Mouse (Mus musculus): ENCODE measurements at regions not wholly inside any gene's neighbourhood (a gene's known extent, or its start where the extent isn't known, plus 50 kb on each side); places are given as distances from the start of the nearest gene placed in this dataset.

DNA sequence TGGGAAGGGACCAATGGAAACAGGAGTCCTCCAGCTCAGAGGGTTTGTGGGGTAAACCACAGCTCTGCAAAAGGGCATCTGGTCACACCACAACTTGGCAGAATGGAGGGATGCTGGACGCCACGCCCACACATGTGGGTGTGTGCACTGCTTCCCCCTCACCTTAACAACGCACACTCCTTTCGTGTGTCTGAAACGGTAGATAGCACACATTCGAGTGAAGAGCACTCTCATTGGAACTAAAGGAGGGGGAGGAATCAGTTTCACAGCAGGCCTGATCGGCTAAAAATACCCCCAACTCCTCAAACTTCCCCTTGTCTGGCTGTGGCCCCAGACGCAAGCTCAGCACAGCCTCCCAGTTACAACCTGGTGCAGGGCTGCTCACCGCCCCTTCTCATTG, 118.3 kb upstream of the Klf14 start:
- H3K4me2 ChIP-seq (replicated peaks; ENCODE audit: low read depth, low read length), result no peak overlapping the region
- H3K4me3 ChIP-seq (ENCODE audit: low read length), result no peak overlapping the region
- 49% methylated on average over 9 of the region's 9 CpGs for whole genome bisulfite sequencing
- no peak overlapping the region for H3K9ac ChIP-seq (ENCODE audit: low read depth, low read length)
- H3K36me3 ChIP-seq (ENCODE audit: control insufficient read depth, insufficient read depth, low read length), result no peaks in the 10 kb centered on the region
- ATAC-seq (ENCODE audit: low FRiP score, low TSS enrichment), result no peak
- H3K9me3 ChIP-seq (ENCODE audit: control insufficient read depth, low read length), result no peaks in the 10 kb centered on the region
- 0 out of 2 replicates have a peak, but pooled peaks cover 1% of the 10 kb centered on the region for H3K4me1 ChIP-seq (ENCODE audit: control insufficient read depth, insufficient read depth, low read length)
- no peak overlapping the region for H3K27ac ChIP-seq (ENCODE audit: low read depth, low read length)
- no peaks in the 10 kb centered on the region for H3K27me3 ChIP-seq (ENCODE audit: control insufficient read depth, insufficient read depth, low read length)

GRCm38 (mm10) chr6:31077779-31078178, 118.9 kb upstream of the Klf14 start:
- Histone ChIP-seq H3K27me3 (ENCODE audit: control insufficient read depth, insufficient read depth, low read length) (no peaks in the 10 kb centered on the region), H3K4me2 (replicated peaks; ENCODE audit: low read depth, low read length) (no peak overlapping the region), H3K36me3 (ENCODE audit: control insufficient read depth, insufficient read depth, low read length) (no peaks in the 10 kb centered on the region), H3K9ac (ENCODE audit: low read depth, low read length) (no peak overlapping the region), H3K4me1 (ENCODE audit: control insufficient read depth, insufficient read depth, low read length) (0 out of 2 replicates have a peak, but pooled peaks cover 4% of the 10 kb centered on the region), H3K27ac (ENCODE audit: low read depth, low read length) (no peak overlapping the region), H3K4me3 (ENCODE audit: low read length) (no peak overlapping the region), H3K9me3 (ENCODE audit: control insufficient read depth, low read length) (no peaks in the 10 kb centered on the region)
- 68% methylated on average over 9 of the region's 9 CpGs for WGBS
- no peak for ATAC-seq (ENCODE audit: low FRiP score, low TSS enrichment)

- H3K9ac ChIP-seq (ENCODE audit: low read depth, low read length), result no peak overlapping the region
- H3K4me3 ChIP-seq (ENCODE audit: low read length), result no peak overlapping the region
- no peaks in the 10 kb centered on the region for H3K36me3 ChIP-seq (ENCODE audit: control insufficient read depth, insufficient read depth, low read length)
- no peaks in the 10 kb centered on the region for H3K9me3 ChIP-seq (ENCODE audit: control insufficient read depth, low read length)
- 81% methylated on average over 6 of the region's 6 CpGs for WGBS
- no peak overlapping the region for H3K27ac ChIP-seq (ENCODE audit: low read depth, low read length)
- ATAC-seq (ENCODE audit: low FRiP score, low TSS enrichment), result no peak
- 0 out of 2 replicates have a peak, but pooled peaks cover 4% of the 10 kb centered on the region for H3K4me1 ChIP-seq (ENCODE audit: control insufficient read depth, insufficient read depth, low read length)
- no peaks in the 10 kb centered on the region for H3K27me3 ChIP-seq (ENCODE audit: control insufficient read depth, insufficient read depth, low read length)
- H3K4me2 ChIP-seq (replicated peaks; ENCODE audit: low read depth, low read length), result no peak overlapping the region
Observed at GRCm38 (mm10) chr6:31078413-31078812, 119.5 kb upstream of the Klf14 start.

DNA sequence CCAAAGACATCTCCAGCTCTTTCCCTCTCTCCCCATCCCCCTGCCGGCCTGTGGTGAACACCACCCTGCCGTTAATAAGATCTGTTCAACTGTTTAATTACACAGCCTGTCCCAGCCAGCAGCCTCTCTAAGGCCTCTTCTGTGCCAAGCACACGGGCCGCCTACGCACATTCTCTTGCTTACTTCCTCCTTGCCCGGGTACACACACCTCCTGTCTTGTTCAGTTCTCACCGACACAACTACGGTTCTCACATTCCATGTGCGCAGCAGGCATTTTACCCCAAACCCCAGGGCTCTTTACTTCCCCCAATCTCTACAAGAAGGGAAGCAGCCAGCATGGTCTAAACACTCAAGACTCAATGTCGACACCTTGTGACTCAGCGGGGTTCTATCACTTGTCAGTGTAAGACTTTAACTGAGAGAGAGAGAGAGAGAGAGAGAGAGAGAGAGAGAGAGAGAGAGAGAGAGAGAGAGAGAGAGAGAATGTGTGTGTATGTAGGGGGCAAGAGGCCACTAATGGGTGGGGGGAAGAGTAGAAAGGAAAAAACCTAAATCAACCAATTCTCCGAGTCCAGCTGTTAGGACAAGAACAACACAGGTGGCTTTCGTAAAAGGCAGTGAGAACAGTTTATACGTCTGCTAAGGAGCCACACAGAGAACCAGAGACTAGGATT, 120.8 kb upstream of the Klf14 start:
- no peak for ATAC-seq (ENCODE audit: low FRiP score, low TSS enrichment)
- WGBS, result 52% methylated on average over 14 of the region's 14 CpGs
- H3K27ac ChIP-seq (ENCODE audit: low read depth, low read length), result no peak overlapping the region
- no peak overlapping the region for H3K4me3 ChIP-seq (ENCODE audit: low read length)
- H3K4me2 ChIP-seq (replicated peaks; ENCODE audit: low read depth, low read length), result no peak overlapping the region
- H3K4me1 ChIP-seq (ENCODE audit: control insufficient read depth, insufficient read depth, low read length), result 0 out of 2 replicates have a peak, but pooled peaks cover 4% of the 10 kb centered on the region
- no peak overlapping the region for H3K9ac ChIP-seq (ENCODE audit: low read depth, low read length)
- no peaks in the 10 kb centered on the region for H3K27me3 ChIP-seq (ENCODE audit: control insufficient read depth, insufficient read depth, low read length)
- H3K36me3 ChIP-seq (ENCODE audit: control insufficient read depth, insufficient read depth, low read length), result no peaks in the 10 kb centered on the region
- H3K9me3 ChIP-seq (ENCODE audit: control insufficient read depth, low read length), result no peaks in the 10 kb centered on the region

- ATAC-seq (ENCODE audit: low FRiP score, low TSS enrichment), result no peak
- no peak overlapping the region for H3K9ac ChIP-seq (ENCODE audit: low read depth, low read length)
- H3K4me3 ChIP-seq (ENCODE audit: low read length), result no peak overlapping the region
- 72% methylated on average over 4 of the region's 4 CpGs for WGBS
- 0 out of 2 replicates have a peak, but pooled peaks cover 4% of the 10 kb centered on the region for H3K4me1 ChIP-seq (ENCODE audit: control insufficient read depth, insufficient read depth, low read length)
- no peak overlapping the region for H3K4me2 ChIP-seq (replicated peaks; ENCODE audit: low read depth, low read length)
- no peaks in the 10 kb centered on the region for H3K9me3 ChIP-seq (ENCODE audit: control insufficient read depth, low read length)
- no peak overlapping the region for H3K27ac ChIP-seq (ENCODE audit: low read depth, low read length)
- no peaks in the 10 kb centered on the region for H3K27me3 ChIP-seq (ENCODE audit: control insufficient read depth, insufficient read depth, low read length)
- no peaks in the 10 kb centered on the region for H3K36me3 ChIP-seq (ENCODE audit: control insufficient read depth, insufficient read depth, low read length)
Observed at GRCm38 (mm10) chr6:31080279-31080678, 121.4 kb upstream of the Klf14 start.

- no peak overlapping the region for H3K4me2 ChIP-seq (replicated peaks; ENCODE audit: low read depth, low read length)
- 0 out of 2 replicates have a peak, but pooled peaks cover 4% of the 10 kb centered on the region for H3K4me1 ChIP-seq (ENCODE audit: control insufficient read depth, insufficient read depth, low read length)
- H3K27ac ChIP-seq (ENCODE audit: low read depth, low read length), result no peak overlapping the region
- no peak for ATAC-seq (ENCODE audit: low FRiP score, low TSS enrichment)
- no peak overlapping the region for H3K4me3 ChIP-seq (ENCODE audit: low read length)
- H3K36me3 ChIP-seq (ENCODE audit: control insufficient read depth, insufficient read depth, low read length), result no peaks in the 10 kb centered on the region
- no peaks in the 10 kb centered on the region for H3K27me3 ChIP-seq (ENCODE audit: control insufficient read depth, insufficient read depth, low read length)
- H3K9me3 ChIP-seq (ENCODE audit: control insufficient read depth, low read length), result no peaks in the 10 kb centered on the region
- 88% methylated on average over 9 of the region's 9 CpGs for WGBS
- no peak overlapping the region for H3K9ac ChIP-seq (ENCODE audit: low read depth, low read length)
Observed at GRCm38 (mm10) chr6:31080691-31081090, 121.8 kb upstream of the Klf14 start.

DNA sequence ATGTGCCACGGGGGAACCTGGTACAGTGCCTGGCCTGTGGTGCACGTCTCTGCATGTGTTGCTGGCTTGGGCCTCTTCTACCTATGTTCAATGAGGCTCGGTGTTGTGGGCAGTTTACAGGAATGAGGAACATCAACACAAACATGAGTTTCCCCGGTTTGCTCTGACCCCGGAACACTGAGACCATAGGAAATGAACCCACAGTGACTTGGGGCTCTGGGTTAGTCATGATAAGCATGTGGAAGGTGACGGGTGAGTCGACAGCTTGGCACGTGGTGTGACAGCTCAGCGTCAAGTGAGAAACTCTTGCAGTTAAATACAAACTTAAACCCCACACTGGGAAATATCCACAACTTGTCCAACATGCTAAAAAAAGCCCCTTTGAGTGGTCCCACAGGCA, 122.4 kb upstream of the Klf14 start:
- no peak overlapping the region for H3K9ac ChIP-seq (ENCODE audit: low read depth, low read length)
- H3K4me2 ChIP-seq (replicated peaks; ENCODE audit: low read depth, low read length), result no peak overlapping the region
- no peaks in the 10 kb centered on the region for H3K27me3 ChIP-seq (ENCODE audit: control insufficient read depth, insufficient read depth, low read length)
- H3K36me3 ChIP-seq (ENCODE audit: control insufficient read depth, insufficient read depth, low read length), result no peaks in the 10 kb centered on the region
- ATAC-seq (ENCODE audit: low FRiP score, low TSS enrichment), result no peak
- 91% methylated on average over 9 of the region's 9 CpGs for WGBS
- H3K4me1 ChIP-seq (ENCODE audit: control insufficient read depth, insufficient read depth, low read length), result 0 out of 2 replicates have a peak, but pooled peaks cover 4% of the 10 kb centered on the region
- H3K9me3 ChIP-seq (ENCODE audit: control insufficient read depth, low read length), result no peaks in the 10 kb centered on the region
- H3K27ac ChIP-seq (ENCODE audit: low read depth, low read length), result no peak overlapping the region
- no peak overlapping the region for H3K4me3 ChIP-seq (ENCODE audit: low read length)

- Histone ChIP-seq H3K36me3 (ENCODE audit: control insufficient read depth, insufficient read depth, low read length) (no peaks in the 10 kb centered on the region), H3K9me3 (ENCODE audit: control insufficient read depth, low read length) (no peaks in the 10 kb centered on the region), H3K4me3 (ENCODE audit: low read length) (no peak overlapping the region), H3K9ac (ENCODE audit: low read depth, low read length) (no peak overlapping the region), H3K4me1 (ENCODE audit: control insufficient read depth, insufficient read depth, low read length) (0 out of 2 replicates have a peak, but pooled peaks cover 4% of the 10 kb centered on the region), H3K27me3 (ENCODE audit: control insufficient read depth, insufficient read depth, low read length) (no peaks in the 10 kb centered on the region), H3K4me2 (replicated peaks; ENCODE audit: low read depth, low read length) (no peak overlapping the region), H3K27ac (ENCODE audit: low read depth, low read length) (no peak overlapping the region)
- no peak for ATAC-seq (ENCODE audit: low FRiP score, low TSS enrichment)
- WGBS, result 49% methylated on average over 7 of the region's 7 CpGs
Observed at GRCm38 (mm10) chr6:31081988-31082387, 123.1 kb upstream of the Klf14 start.

- Histone ChIP-seq H3K36me3 (ENCODE audit: control insufficient read depth, insufficient read depth, low read length) (no peaks in the 10 kb centered on the region), H3K4me1 (ENCODE audit: control insufficient read depth, insufficient read depth, low read length) (peaks cover 11% of the 10 kb centered on the region; the same call in 1 of the 2 replicates), H3K9ac (ENCODE audit: low read depth, low read length) (no peak overlapping the region), H3K4me2 (replicated peaks; ENCODE audit: low read depth, low read length) (no peak overlapping the region), H3K27ac (ENCODE audit: low read depth, low read length) (no peak overlapping the region), H3K9me3 (ENCODE audit: control insufficient read depth, low read length) (no peaks in the 10 kb centered on the region), H3K27me3 (ENCODE audit: control insufficient read depth, insufficient read depth, low read length) (no peaks in the 10 kb centered on the region), H3K4me3 (ENCODE audit: low read length) (no peak overlapping the region)
- ATAC-seq (ENCODE audit: low FRiP score, low TSS enrichment), result no peak
- WGBS, result 72% methylated on average over 10 of the region's 10 CpGs
Observed at GRCm38 (mm10) chr6:31082613-31083470, 124.0 kb upstream of the Klf14 start.
